Mouse (Mus musculus) gastrocnemius, postnatal 10 days (tissue): ENCODE measurements around the gene Smarca1. TPM values are rescaled to one million over a fixed set of nuclear protein-coding genes. Genes with fewer than 3 reads are reported as not detected.

Experiments used
- DNase-seq: peaks from one replicate; pipeline ENCODE4 v3.0.0; 2021; ENCODE audit warnings: mixed read lengths
- total RNA-seq, 2 experiments: library from RNA; stranded (reverse); gene quantifications; 2 replicates each; pipeline ENCODE4 v1.2.3; 2021

The Smarca1 gene
- total RNA-seq, 2 experiments from 2014 or later, result 3.2 to 5.0 TPM

DNA sequence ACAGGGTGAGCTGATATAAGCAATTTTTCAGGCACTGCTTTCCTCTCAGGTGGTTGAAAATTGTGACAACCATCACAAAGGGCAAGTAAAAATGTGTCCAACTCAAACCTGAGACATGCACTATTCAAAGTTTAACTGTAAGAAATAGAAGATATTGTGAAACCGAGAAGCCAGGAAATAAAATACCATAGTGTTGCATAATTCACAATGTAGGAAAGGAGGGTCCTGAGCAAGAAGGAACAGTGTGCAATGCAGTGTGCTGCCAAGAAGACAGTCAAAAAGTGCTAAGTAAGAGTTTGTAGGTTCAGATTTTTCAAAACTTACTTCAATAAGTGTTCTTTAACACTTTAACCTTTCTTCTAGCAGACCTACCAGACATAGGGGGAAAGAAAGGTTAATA is 128.3 kb downstream of the Smarca1 start:
- DNase-seq, result no peak

DNA sequence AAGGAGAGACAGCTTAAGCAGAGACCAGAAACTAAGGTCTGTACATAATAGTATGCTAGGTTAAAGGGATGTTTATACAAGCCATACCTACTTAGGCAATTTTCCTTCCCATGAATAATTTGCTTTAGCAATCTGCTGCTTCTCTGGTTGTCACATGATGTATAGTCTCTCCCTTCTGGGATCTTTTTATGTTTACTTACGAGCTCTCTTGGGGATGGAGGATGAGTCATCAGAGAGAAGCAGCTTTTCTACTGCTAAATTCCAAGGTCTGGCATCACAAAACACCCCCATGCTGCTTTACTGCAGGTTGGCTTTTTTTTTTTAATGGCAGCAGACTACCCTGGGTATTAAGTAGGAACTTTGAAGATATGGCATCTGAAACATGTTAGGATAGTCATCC is 132.6 kb downstream of the Smarca1 start:
- no peak for DNase-seq

Other genes starting within 250 kb of the Smarca1 start
- gene Ocrl, start 19.4 kb upstream of the Smarca1 start, total RNA-seq, result 10 to 100 TPM in 1 of 2 experiments, 1 to 10 TPM in 1; 9.8 to 12.1 TPM
- 10 to 100 TPM; 26.9 to 30.4 TPM for gene Apln, start 141.9 kb upstream of the Smarca1 start, total RNA-seq
- 1 to 10 TPM; 2.2 to 3.2 TPM for gene Xpnpep2, start 215.8 kb upstream of the Smarca1 start, total RNA-seq